Comparison of ENCODE assay signal across 8 mouse cellular contexts in genomic region chr8:124662446-124663111, GRCm38 (mm10). TPM values are rescaled to one million over a fixed set of nuclear protein-coding genes. Genes with fewer than 3 reads are reported as not detected.
DNase-seq lines count a peak whose midpoint lies in the region; ATAC-seq and TF ChIP-seq lines count a peak whose summit lies in the region.

No protein-coding gene starts in this region.

- no peaks in the 10 kb centered on the region for H3K36me3 ChIP-seq in limb, embryonic 15.5 days

- H3K27me3 ChIP-seq in limb, embryonic 15.5 days = no peaks in the 10 kb centered on the region

- peak overlapping the region; percentile 88 for H3K4me3 ChIP-seq in brown adipose tissue, adult 24 weeks (ENCODE audit: insufficient read depth, low read depth, low read length)
- peak overlapping the region; percentile 89 for H3K4me3 ChIP-seq in limb, embryonic 15.5 days
- H3K4me3 ChIP-seq in olfactory bulb, adult 2 months (ENCODE audit: insufficient read depth, low read depth, low read length) = peak overlapping the region; percentile 61

- under 1% methylated on average over 47 of the region's 49 CpGs for WGBS in limb, embryonic 15.5 days
- under 1% methylated on average over 49 of the region's 49 CpGs for WGBS in olfactory bulb, adult 2 months

- peak; percentile 11; the same call in 1 of the 2 replicates for ATAC-seq in limb, embryonic 15.5 days (ENCODE audit: insufficient number of reproducible peaks, low FRiP score, low TSS enrichment, low read depth)

- H3K9me3 ChIP-seq in limb, embryonic 15.5 days = no peaks in the 10 kb centered on the region

- TF ChIP-seq CTCF in olfactory bulb, adult 2 months (IDR thresholded peaks at IDR 0.05; ENCODE audit: insufficient read depth, low read depth, low read length) = no peak

- no peak for TF ChIP-seq POLR2A in olfactory bulb, adult 2 months (IDR thresholded peaks at IDR 0.05; ENCODE audit: insufficient read depth, low read depth, low read length)

- H3K27ac ChIP-seq in brown adipose tissue, adult 24 weeks (replicated peaks; ENCODE audit: low read depth, low read length) = no peak overlapping the region
- peak overlapping the region; percentile 93 for H3K27ac ChIP-seq in limb, embryonic 15.5 days
- peak overlapping the region; percentile 23 for H3K27ac ChIP-seq in olfactory bulb, adult 2 months (ENCODE audit: insufficient read depth, low read depth, low read length)

- H3K4me2 ChIP-seq in limb, embryonic 15.5 days = peak overlapping the region; percentile 65

- peak; percentile 9 for DNase-seq in ovary, postnatal 14 days (ENCODE audit: low spot score)
- no peak for DNase-seq in ovary, adult 18-20 months (ENCODE audit: low spot score)
- peak; percentile 32 for DNase-seq in forelimb bud, embryonic 11.5 days (ENCODE audit: low read depth, low spot score)
- DNase-seq in urinary bladder, postnatal 36 days (ENCODE audit: low spot score in 2 of 2) = no peak
- no peak for DNase-seq in right cerebral cortex, postnatal 4 days

- H3K9ac ChIP-seq in limb, embryonic 15.5 days = peak overlapping the region; percentile 90

- H3K4me1 ChIP-seq in brown adipose tissue, adult 24 weeks (ENCODE audit: control insufficient read depth, insufficient read depth, insufficient read length, low read length) = peaks cover 9% of the 10 kb centered on the region
- peaks cover 44% of the 10 kb centered on the region for H3K4me1 ChIP-seq in limb, embryonic 15.5 days
- H3K4me1 ChIP-seq in olfactory bulb, adult 2 months (ENCODE audit: control insufficient read depth, insufficient read depth, low read length) = peaks cover 21% of the 10 kb centered on the region

RNA-seq across cellular contexts. Expression of gene 2310022B05Rik, which starts 0.6 kb away (rescaled TPM):
- polyA plus RNA-seq in brown adipose tissue, adult 24 weeks (2012; ENCODE audit: insufficient read depth, insufficient read length, missing spikeins) = 7.7 and 10.0 TPM in 2 replicates
- polyA plus RNA-seq in limb, embryonic 15.5 days (2015; fragmentation: Nextera tagmentation; extraction: Ambion mirVana) = 34.2 and 36.6 TPM in 2 replicates
- not detected in 2 replicates for polyA plus RNA-seq in olfactory bulb, adult 2 months (2012; ENCODE audit: insufficient read depth, insufficient read length, low replicate concordance, missing spikeins)

RNA-seq across cellular contexts. Expression of gene Ttc13, which starts 59.2 kb away (rescaled TPM):
- 13.4 and 18.6 TPM in 2 replicates for polyA plus RNA-seq in brown adipose tissue, adult 24 weeks (2012; ENCODE audit: insufficient read depth, insufficient read length, missing spikeins)
- polyA plus RNA-seq in limb, embryonic 15.5 days (2015; fragmentation: Nextera tagmentation; extraction: Ambion mirVana) = 41.6 and 43.0 TPM in 2 replicates
- polyA plus RNA-seq in olfactory bulb, adult 2 months (2012; ENCODE audit: insufficient read depth, insufficient read length, low replicate concordance, missing spikeins) = not detected in 2 replicates

RNA-seq across cellular contexts. Expression of gene Arv1, which starts 59.4 kb away (rescaled TPM):
- polyA plus RNA-seq in brown adipose tissue, adult 24 weeks (2012; ENCODE audit: insufficient read depth, insufficient read length, missing spikeins) = 5.6 and 9.2 TPM in 2 replicates
- polyA plus RNA-seq in limb, embryonic 15.5 days (2015; fragmentation: Nextera tagmentation; extraction: Ambion mirVana) = 18.4 and 19.5 TPM in 2 replicates
- polyA plus RNA-seq in olfactory bulb, adult 2 months (2012; ENCODE audit: insufficient read depth, insufficient read length, low replicate concordance, missing spikeins) = not detected in 2 replicates

Comparison
In these comparisons a context has a peak if more than half of its experiments do, and no peak if none do; other contexts are left out.
1. DNase-seq: peak in ovary, postnatal 14 days (single experiment) and forelimb bud, embryonic 11.5 days (single experiment); none in ovary, adult 18-20 months (single experiment), urinary bladder, postnatal 36 days (0 of 2) and right cerebral cortex, postnatal 4 days (single experiment).
2. Peak in every context shown above with its lines, with median percentiles within 50 percentile points of each other: H3K4me3 ChIP-seq.